In the genomic region with DNA sequence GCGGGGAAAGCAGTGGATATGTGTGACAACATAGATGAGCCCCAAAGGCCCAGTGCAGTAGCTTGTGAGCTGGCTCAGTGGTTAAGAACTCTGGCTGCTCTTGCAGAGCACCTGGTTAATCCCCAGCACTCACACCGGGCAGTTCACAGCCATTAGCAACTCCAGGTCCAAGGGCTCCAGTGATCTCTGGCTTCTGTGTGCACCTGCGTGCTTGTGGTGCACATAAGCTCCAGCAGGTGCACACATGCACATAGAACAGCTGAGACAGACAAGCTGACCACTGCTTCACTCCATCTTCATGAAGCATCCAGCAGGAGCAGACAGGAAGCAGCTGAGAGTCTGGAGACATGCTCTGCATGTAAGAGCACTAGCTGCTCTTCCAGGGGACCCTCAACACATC, we compare ENCODE assay signal across 23 mouse cellular contexts. TPM values are rescaled to one million over a fixed set of nuclear protein-coding genes. Genes with fewer than 3 reads are reported as not detected.
"Had no signal": no experiment of that assay in that cellular context is flagged by ENCODE, and none has a peak within 500 bp of the region (broad histone marks: within the 10 kb centered on the region; RNA-seq: fewer than 3 reads in every experiment).

No protein-coding gene starts in this region.

- ATAC-seq: intestine, embryonic 15.5 days had no signal

- H3K4me3 ChIP-seq: intestine, embryonic 15.5 days; layer of hippocampus, adult 2 months; neural tube, embryonic 12.5 days; neural tube, embryonic 15.5 days had no signal

- H3K4me2 ChIP-seq: intestine, embryonic 15.5 days; midbrain, embryonic 11.5 days; neural tube, embryonic 12.5 days; neural tube, embryonic 15.5 days had no signal

- DNase-seq: kidney, adult 11 months; kidney, adult 8-10 months; kidney, postnatal 14 days; layer of hippocampus, adult 9-11 months; lung, adult 18-20 months; lung, postnatal 14 days; lung, postnatal 4 days; midbrain, embryonic 14.5 days; right cerebral cortex, adult 18-20 months had no signal

- H3K9me3 ChIP-seq: intestine, embryonic 15.5 days; neural tube, embryonic 12.5 days; neural tube, embryonic 15.5 days had no signal

- H3K9ac ChIP-seq: intestine, embryonic 15.5 days; liver, embryonic 14.5 days; neural tube, embryonic 12.5 days; neural tube, embryonic 15.5 days had no signal

- H3K36me3 ChIP-seq: intestine, embryonic 15.5 days; neural tube, embryonic 12.5 days; neural tube, embryonic 15.5 days had no signal

- H3K27me3 ChIP-seq: intestine, embryonic 15.5 days; neural tube, embryonic 12.5 days had no signal

- H3K4me1 ChIP-seq: intestine, embryonic 15.5 days; neural tube, embryonic 12.5 days; neural tube, embryonic 15.5 days had no signal

- H3K27ac ChIP-seq: intestine, embryonic 15.5 days; layer of hippocampus, adult 2 months; liver, embryonic 14.5 days; neural tube, embryonic 12.5 days; neural tube, embryonic 15.5 days; stomach, postnatal 0 days had no signal

RNA-seq across cellular contexts. Expression of a gene that starts 12.5 kb away (rescaled TPM):
- total RNA-seq: layer of hippocampus, adult 2 months; layer of hippocampus, postnatal 25 days; left cerebral cortex, adult 18-20 months; left cerebral cortex, postnatal 10 days; left cerebral cortex, postnatal 36 days had no signal
- polyA plus RNA-seq: kidney, embryonic 16.5 days; midbrain, embryonic 11.5 days; midbrain, embryonic 14.5 days; midbrain, postnatal 0 days; neural tube, embryonic 12.5 days; neural tube, embryonic 15.5 days; stomach, embryonic 14.5 days had no signal
